Mouse (Mus musculus) olfactory bulb, adult 2 months (tissue): ENCODE data around the gene Ppm1e. TPM values are rescaled to one million over a fixed set of nuclear protein-coding genes. Genes with fewer than 3 reads are reported as not detected.

Experiments
- H3K27ac ChIP-seq: fragments of 200-500 bp; 2 replicates; pipeline ENCODE4 v1.5.1; 2012; ENCODE audit warnings: low read depth, low read length; ENCODE audit not compliant: insufficient read depth
- H3K4me1 ChIP-seq: fragments of 200-500 bp; 2 replicates; pipeline ENCODE4 v1.6.1; 2012; ENCODE audit warnings: low read length; ENCODE audit not compliant: control insufficient read depth, insufficient read depth
- H3K4me3 ChIP-seq: fragments of 200-500 bp; 2 replicates; pipeline ENCODE4 v1.5.1; 2012; ENCODE audit warnings: mild to moderate bottlenecking, low read depth, low read length, moderate library complexity; ENCODE audit not compliant: insufficient read depth
- CTCF ChIP-seq: fragments of 200-500 bp; IDR thresholded peaks from 2 replicates; pipeline ENCODE4 v1.5.1; 2012; ENCODE audit warnings: low read depth, mild to moderate bottlenecking, low read length, moderate library complexity; ENCODE audit not compliant: insufficient read depth
- POLR2A ChIP-seq: fragments of 200-500 bp; IDR thresholded peaks from 2 replicates; pipeline ENCODE4 v1.6.1; 2012; ENCODE audit warnings: mild to moderate bottlenecking, low read depth, low read length, moderate library complexity; ENCODE audit not compliant: insufficient read depth
- WGBS: fragments of 180-500 bp; shearing (Covaris S2); methylation state at CpG from one replicate; pipeline ENCODE4 v1.1.7; 2018; 5-methylcytosine and 5-hydroxymethylcytosine counted together
- polyA plus RNA-seq: library from polyadenylated mRNA; stranded (reverse); fragments of >200 nt; gene quantifications from 2 replicates; pipeline ENCODE4 v1.2.4, GENCODE M21; 2012; ENCODE audit warnings: low replicate concordance; ENCODE audit not compliant: missing spikeins, insufficient read depth, insufficient read length

The Ppm1e gene
- 159 and 312 TPM in 2 replicates for polyA plus RNA-seq

- H3K27ac ChIP-seq: peak within 1 kb of the TSS; percentile 92
- 0 out of 2 replicates have a peak, but pooled peaks have one; percentile 29 for TF ChIP-seq CTCF
- peak; percentile 85 for TF ChIP-seq POLR2A
- peak within 1 kb of the TSS; percentile 89 for H3K4me3 ChIP-seq
- WGBS: under 1% methylated on average over 104 of the region's 104 CpGs
- peaks cover 4% of the 10 kb centered on the region; the same call in 1 of the 2 replicates for H3K4me1 ChIP-seq
Observed at GRCm38 (mm10) chr11:87358331-87359261, at the start of gene Ppm1e. TSS of gene Ppm1e (minus strand) at chr11:87359023.

- H3K27ac ChIP-seq: peak within 1 kb of the TSS; percentile 97
- 83% methylated on average over 27 of the region's 27 CpGs for WGBS
- peaks cover 7% of the 10 kb centered on the region for H3K4me1 ChIP-seq
- H3K4me3 ChIP-seq: peak within 1 kb of the TSS; percentile 71
- TF ChIP-seq POLR2A (no peak), CTCF (no peak)
Observed at GRCm38 (mm10) chr11:87404876-87405275, 46.1 kb upstream of the Ppm1e start, which contains the start of the genes Rad51c and Tex14. TSS of gene Rad51c (minus strand) at chr11:87404954. TSS of gene Tex14 (plus strand) at chr11:87405065.

GRCm38 (mm10) chr11:87404111-87404853 lies 45.5 kb upstream of the Ppm1e start:
- H3K4me1 ChIP-seq: peaks cover 7% of the 10 kb centered on the region
- TF ChIP-seq POLR2A: peak; percentile 86
- peak; percentile 7; the same call in 1 of the 2 replicates for TF ChIP-seq CTCF
- 1% methylated on average over 58 of the region's 58 CpGs for WGBS

GRCm38 (mm10) chr11:87398402-87398801 lies 39.6 kb upstream of the Ppm1e start:
- Histone ChIP-seq H3K27ac (no peak overlapping the region), H3K4me3 (no peak overlapping the region), H3K4me1 (no peaks in the 10 kb centered on the region)
- TF ChIP-seq CTCF: no peak
- 83% methylated on average over 2 of the region's 2 CpGs for WGBS

More at GRCm38 (mm10) chr11:87404111-87404853, 45.5 kb upstream of the Ppm1e start:
- peak overlapping the region; percentile 97 for H3K27ac ChIP-seq
- peak overlapping the region; percentile 71 for H3K4me3 ChIP-seq

GRCm38 (mm10) chr11:87393855-87394254 lies 35.0 kb upstream of the Ppm1e start:
- WGBS: 0% methylated on average over 1 of the region's 1 CpGs
- Histone ChIP-seq H3K27ac (no peak overlapping the region), H3K4me1 (no peaks in the 10 kb centered on the region), H3K4me3 (no peak overlapping the region)
- TF ChIP-seq CTCF: no peak
- TF ChIP-seq POLR2A: no peak

GRCm38 (mm10) chr11:87385676-87386075 lies 26.9 kb upstream of the Ppm1e start:
- no peak for TF ChIP-seq CTCF
- no peak for TF ChIP-seq POLR2A
- H3K27ac ChIP-seq: no peak overlapping the region
- no peak overlapping the region for H3K4me3 ChIP-seq
- no peaks in the 10 kb centered on the region for H3K4me1 ChIP-seq
- WGBS: 100% methylated on average over 1 of the region's 1 CpGs

GRCm38 (mm10) chr11:87384551-87384950 lies 25.7 kb upstream of the Ppm1e start:
- H3K4me1 ChIP-seq: no peaks in the 10 kb centered on the region
- no peak for TF ChIP-seq CTCF
- TF ChIP-seq POLR2A: no peak
- H3K4me3 ChIP-seq: no peak overlapping the region
- WGBS: 98% methylated on average over 4 of the region's 4 CpGs
- no peak overlapping the region for H3K27ac ChIP-seq

- H3K4me1 ChIP-seq: no peaks in the 10 kb centered on the region
- WGBS: 79% methylated on average over 9 of the region's 9 CpGs
- H3K27ac ChIP-seq: no peak overlapping the region
- no peak overlapping the region for H3K4me3 ChIP-seq
- no peak for TF ChIP-seq CTCF
Observed at GRCm38 (mm10) chr11:87367865-87368580, 9.2 kb upstream of the Ppm1e start.
